Mouse (Mus musculus): ENCODE data around the gene Zfp64.

DNA sequence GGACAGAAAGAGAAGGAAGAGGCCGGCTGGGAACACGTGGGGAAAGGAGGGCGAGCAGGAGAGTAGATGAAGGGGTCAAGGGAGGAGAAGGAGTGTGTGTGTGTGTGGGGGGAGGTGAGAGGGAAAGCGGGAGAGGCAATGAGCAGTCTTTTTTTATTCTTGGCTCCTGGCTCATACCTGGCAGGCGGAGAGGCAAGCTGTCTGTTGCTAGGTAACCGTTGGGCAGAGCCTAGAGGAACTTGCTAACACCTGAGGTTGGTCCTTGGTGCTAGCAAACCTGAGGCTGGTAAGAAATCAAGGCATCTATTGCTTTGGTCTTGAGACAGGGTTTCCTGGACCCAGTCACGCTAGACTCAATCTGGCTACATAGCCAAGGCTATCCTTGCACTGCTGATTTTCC, 98.7 kb downstream of the Zfp64 start:
- TF ChIP-seq POLR2A (IDR thresholded peaks at IDR 0.05; ENCODE audit: low read depth, low read length) (no peak), CTCF (IDR thresholded peaks at IDR 0.05; ENCODE audit: extremely low read depth, insufficient read depth, insufficient read length, insufficient replicate concordance) (no peak)

Measured in spleen, adult 2 months (tissue).